Mouse (Mus musculus) limb, embryonic 15.5 days (tissue): ENCODE measurements around the gene Ripk4. TPM values are rescaled to one million over a fixed set of nuclear protein-coding genes. Genes with fewer than 3 reads are reported as not detected.

ENCODE experiments used
- ATAC-seq: fragments of 200-750 bp; cut with Nextera tagmentation; 2 replicates; pipeline ENCODE4 v1.8.0; 2017; ENCODE audit warnings: low read depth, moderate TSS enrichment; ENCODE audit not compliant: insufficient number of reproducible peaks, low FRiP score, low TSS enrichment
- H3K27ac ChIP-seq: fragments of 300-500 bp; sonication (generic); 2 replicates; pipeline ENCODE4 v1.5.1; 2015; ENCODE audit warnings: moderate library complexity, mild to moderate bottlenecking, inconsistent platforms
- H3K27me3 ChIP-seq: fragments of 300-500 bp; sonication (generic); 2 replicates; pipeline ENCODE4 v1.6.1; 2015; ENCODE audit warnings: inconsistent platforms
- H3K36me3 ChIP-seq: fragments of 300-500 bp; sonication (generic); 2 replicates; pipeline ENCODE4 v1.6.1; 2015; ENCODE audit warnings: inconsistent platforms
- H3K4me1 ChIP-seq: fragments of 300-500 bp; sonication (generic); 2 replicates; pipeline ENCODE4 v1.6.1; 2015; ENCODE audit warnings: inconsistent platforms
- H3K4me2 ChIP-seq: fragments of 300-500 bp; sonication (generic); 2 replicates; pipeline ENCODE4 v1.6.1; 2015; ENCODE audit warnings: mild to moderate bottlenecking, inconsistent platforms
- H3K4me3 ChIP-seq: fragments of 300-500 bp; sonication (generic); 2 replicates; pipeline ENCODE4 v1.5.1; 2015; ENCODE audit warnings: mild to moderate bottlenecking, inconsistent platforms
- H3K9ac ChIP-seq: fragments of 300-500 bp; sonication (generic); 2 replicates; pipeline ENCODE4 v1.6.1; 2015; ENCODE audit warnings: inconsistent platforms
- H3K9me3 ChIP-seq: fragments of 300-500 bp; sonication (generic); 2 replicates; pipeline ENCODE4 v1.6.1; 2016; ENCODE audit warnings: inconsistent platforms
- WGBS: fragments of 180-500 bp; shearing (Covaris S2); methylation state at CpG from one replicate; pipeline ENCODE4 v1.1.7; 2015; 5-methylcytosine and 5-hydroxymethylcytosine counted together
- polyA plus RNA-seq: library from polyadenylated mRNA; unstranded; fragments of >200 nt; fragmentation: Nextera tagmentation; extraction: Ambion mirVana; gene quantifications from 2 replicates; pipeline ENCODE4 v1.2.1, GENCODE M21; 2015

Ripk4 gene
- polyA plus RNA-seq, result 23.2 and 26.0 TPM in 2 replicates

- Histone ChIP-seq H3K4me3 (peak within 1 kb of the TSS; percentile 45), H3K36me3 (no peaks in the 10 kb centered on the region), H3K4me2 (peak within 1 kb of the TSS; percentile 68), H3K27me3 (peaks cover 56% of the 10 kb centered on the region), H3K4me1 (peaks cover 14% of the 10 kb centered on the region), H3K9me3 (no peaks in the 10 kb centered on the region), H3K27ac (0 out of 2 replicates have a peak within 1 kb of the TSS, but pooled peaks have one; percentile 28), H3K9ac (peak within 1 kb of the TSS; percentile 35)
- WGBS, result under 1% methylated on average over 88 of the region's 88 CpGs
- peak; percentile 70 for ATAC-seq
These were observed at the start of gene Ripk4 for GRCm38 (mm10) chr16:97763061-97763989. TSS of gene Ripk4 (minus strand) at chr16:97763787.

GRCm38 (mm10) chr16:97808881-97809280 is 45.3 kb upstream of the Ripk4 start:
- Histone ChIP-seq H3K4me2 (no peak overlapping the region), H3K27ac (no peak overlapping the region), H3K4me1 (no peaks in the 10 kb centered on the region), H3K9me3 (no peaks in the 10 kb centered on the region), H3K27me3 (no peaks in the 10 kb centered on the region), H3K9ac (no peak overlapping the region), H3K36me3 (peaks cover 93% of the 10 kb centered on the region), H3K4me3 (no peak overlapping the region)
- 97% methylated on average over 3 of the region's 3 CpGs for WGBS
- no peak for ATAC-seq

GRCm38 (mm10) chr16:97805646-97806045 is 42.1 kb upstream of the Ripk4 start:
- Histone ChIP-seq H3K27ac (no peak overlapping the region), H3K9me3 (no peaks in the 10 kb centered on the region), H3K4me3 (no peak overlapping the region), H3K27me3 (no peaks in the 10 kb centered on the region), H3K9ac (no peak overlapping the region), H3K4me2 (no peak overlapping the region), H3K36me3 (peaks cover 82% of the 10 kb centered on the region), H3K4me1 (no peaks in the 10 kb centered on the region)
- 90% methylated on average over 3 of the region's 3 CpGs for WGBS
- no peak for ATAC-seq

- Histone ChIP-seq H3K27ac (no peak overlapping the region), H3K36me3 (peaks cover 82% of the 10 kb centered on the region), H3K27me3 (no peaks in the 10 kb centered on the region), H3K9ac (no peak overlapping the region), H3K9me3 (no peaks in the 10 kb centered on the region), H3K4me1 (no peaks in the 10 kb centered on the region), H3K4me2 (no peak overlapping the region), H3K4me3 (no peak overlapping the region)
- 79% methylated on average over 7 of the region's 7 CpGs for WGBS
- no peak for ATAC-seq
These were observed 41.3 kb upstream of the Ripk4 start for GRCm38 (mm10) chr16:97804680-97805547.

- no peak for ATAC-seq
- Histone ChIP-seq H3K4me1 (no peaks in the 10 kb centered on the region), H3K4me2 (no peak overlapping the region), H3K9me3 (no peaks in the 10 kb centered on the region), H3K27ac (no peak overlapping the region), H3K4me3 (no peak overlapping the region), H3K36me3 (peaks cover 81% of the 10 kb centered on the region), H3K9ac (no peak overlapping the region), H3K27me3 (no peaks in the 10 kb centered on the region)
- 96% methylated on average over 7 of the region's 7 CpGs for WGBS
These were observed 34.6 kb upstream of the Ripk4 start for GRCm38 (mm10) chr16:97797950-97798869.

GRCm38 (mm10) chr16:97797212-97797611 is 33.6 kb upstream of the Ripk4 start:
- H3K9me3 ChIP-seq, result no peaks in the 10 kb centered on the region
- peaks cover 87% of the 10 kb centered on the region for H3K36me3 ChIP-seq
- no peaks in the 10 kb centered on the region for H3K27me3 ChIP-seq
- H3K27ac ChIP-seq, result no peak overlapping the region
- H3K9ac ChIP-seq, result no peak overlapping the region
- H3K4me2 ChIP-seq, result no peak overlapping the region
- no peak for ATAC-seq
- no peak overlapping the region for H3K4me3 ChIP-seq
- WGBS, result 87% methylated on average over 3 of the region's 3 CpGs
- no peaks in the 10 kb centered on the region for H3K4me1 ChIP-seq

- Histone ChIP-seq H3K4me1 (0 out of 2 replicates have a peak, but pooled peaks cover 2% of the 10 kb centered on the region), H3K36me3 (peaks cover 72% of the 10 kb centered on the region), H3K4me3 (no peak overlapping the region), H3K9me3 (no peaks in the 10 kb centered on the region), H3K9ac (no peak overlapping the region), H3K4me2 (no peak overlapping the region), H3K27ac (no peak overlapping the region), H3K27me3 (no peaks in the 10 kb centered on the region)
- no peak for ATAC-seq
- WGBS, result 92% methylated on average over 6 of the region's 6 CpGs
These were observed 30.7 kb upstream of the Ripk4 start for GRCm38 (mm10) chr16:97794256-97794655.

GRCm38 (mm10) chr16:97783057-97783456 is 19.5 kb upstream of the Ripk4 start:
- Histone ChIP-seq H3K36me3 (no peaks in the 10 kb centered on the region), H3K4me3 (no peak overlapping the region), H3K9me3 (no peaks in the 10 kb centered on the region), H3K9ac (no peak overlapping the region), H3K4me1 (no peaks in the 10 kb centered on the region), H3K4me2 (no peak overlapping the region), H3K27me3 (no peaks in the 10 kb centered on the region), H3K27ac (no peak overlapping the region)
- 80% methylated on average over 5 of the region's 5 CpGs for WGBS
- ATAC-seq, result no peak

GRCm38 (mm10) chr16:97778353-97779025 is 14.9 kb upstream of the Ripk4 start:
- peak; percentile 65 for ATAC-seq
- peak overlapping the region; percentile 38 for H3K4me2 ChIP-seq
- H3K27ac ChIP-seq, result no peak overlapping the region
- no peaks in the 10 kb centered on the region for H3K4me1 ChIP-seq
- H3K9ac ChIP-seq, result no peak overlapping the region
- no peaks in the 10 kb centered on the region for H3K27me3 ChIP-seq
- H3K36me3 ChIP-seq, result no peaks in the 10 kb centered on the region
- 24% methylated on average over 15 of the region's 15 CpGs for WGBS
- H3K9me3 ChIP-seq, result no peaks in the 10 kb centered on the region
- H3K4me3 ChIP-seq, result no peak overlapping the region

- Histone ChIP-seq H3K9ac (no peak overlapping the region), H3K9me3 (no peaks in the 10 kb centered on the region), H3K4me1 (peaks cover 14% of the 10 kb centered on the region), H3K27me3 (peaks cover 49% of the 10 kb centered on the region), H3K4me3 (no peak overlapping the region), H3K4me2 (no peak overlapping the region), H3K36me3 (no peaks in the 10 kb centered on the region), H3K27ac (no peak overlapping the region)
- 26% methylated on average over 3 of the region's 3 CpGs for WGBS
- no peak for ATAC-seq
These were observed 2.9 kb upstream of the Ripk4 start for GRCm38 (mm10) chr16:97766501-97766900.

- Histone ChIP-seq H3K4me2 (no peak overlapping the region), H3K4me3 (no peak overlapping the region), H3K4me1 (peaks cover 14% of the 10 kb centered on the region), H3K27ac (no peak overlapping the region), H3K27me3 (peaks cover 56% of the 10 kb centered on the region), H3K9ac (no peak overlapping the region), H3K36me3 (no peaks in the 10 kb centered on the region), H3K9me3 (no peaks in the 10 kb centered on the region)
- no peak for ATAC-seq
- WGBS, result 50% methylated on average over 2 of the region's 2 CpGs
These were observed 1.0 kb upstream of the Ripk4 start for GRCm38 (mm10) chr16:97764626-97765025.
